Mouse (Mus musculus): ENCODE data around the gene Fcgbp.
"Not testable (repeated sequence)": the region's sequence is repeated elsewhere in the genome, so short reads cannot be mapped to it uniquely, and the experiment has no call there.

Fcgbp gene

GRCm38 (mm10) chr7:28149841-28150240, 78.8 kb downstream of the Fcgbp start:
- no peak for DNase-seq (ENCODE audit: low read depth, low spot score)

- DNase-seq (ENCODE audit: low read depth, low spot score) = no peak
Observed at GRCm38 (mm10) chr7:28151584-28152221, 80.7 kb downstream of the Fcgbp start.

GRCm38 (mm10) chr7:28153595-28153994, 82.6 kb downstream of the Fcgbp start:
- DNase-seq (ENCODE audit: low read depth, low spot score) = not testable (repeated sequence)

GRCm38 (mm10) chr7:28159292-28159691, 88.3 kb downstream of the Fcgbp start:
- no peak for DNase-seq (ENCODE audit: low read depth, low spot score)

- DNase-seq (ENCODE audit: low read depth, low spot score) = no peak
Observed at GRCm38 (mm10) chr7:28159893-28160292, 88.9 kb downstream of the Fcgbp start.

GRCm38 (mm10) chr7:28161163-28161749, 90.2 kb downstream of the Fcgbp start:
- DNase-seq (ENCODE audit: low read depth, low spot score) = no peak

GRCm38 (mm10) chr7:28165406-28165805, 94.4 kb downstream of the Fcgbp start:
- no peak for DNase-seq (ENCODE audit: low read depth, low spot score)

GRCm38 (mm10) chr7:28168320-28169115, 97.5 kb downstream of the Fcgbp start:
- DNase-seq (ENCODE audit: low read depth, low spot score) = no peak

GRCm38 (mm10) chr7:28169489-28170422, 98.7 kb downstream of the Fcgbp start, which contains the start of gene Fbl:
Fbl (plus strand) TSS chr7:28169710.
- peak; percentile 87 for DNase-seq (ENCODE audit: low read depth, low spot score)
